In the genomic region with DNA sequence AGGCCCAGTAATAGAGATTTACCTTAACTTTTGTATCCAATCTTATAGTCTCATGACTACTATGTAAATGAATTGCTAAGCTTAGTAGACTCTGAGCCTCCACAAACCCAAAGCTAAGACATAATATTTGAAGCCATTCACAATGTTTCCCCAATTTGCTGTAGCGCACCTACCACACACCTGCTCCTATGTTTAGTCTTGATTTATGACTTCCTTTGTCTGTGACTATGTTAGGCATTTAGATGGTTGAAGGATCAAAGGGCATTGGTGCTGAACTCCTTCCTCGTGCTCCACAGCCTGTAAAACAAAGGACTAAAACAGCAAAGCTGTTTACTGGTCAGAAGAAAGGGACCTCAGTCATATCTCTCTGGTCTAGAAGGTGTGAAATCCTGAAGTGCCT, we compare ENCODE assay signal across 21 mouse cellular contexts.
"Had no signal": no experiment of that assay in that cellular context is flagged by ENCODE, and none has a peak within 500 bp of the region (broad histone marks: within the 10 kb centered on the region; RNA-seq: fewer than 3 reads in every experiment).

No protein-coding gene starts in this region.

- H3K36me3 ChIP-seq: limb, embryonic 12.5 days; limb, embryonic 15.5 days; midbrain, embryonic 12.5 days; midbrain, embryonic 15.5 days; neural tube, embryonic 12.5 days; neural tube, embryonic 15.5 days had no signal

- ATAC-seq: inflammation-experienced regulatory T-cells, adult 6 months; liver, postnatal 0 days; lung, postnatal 0 days; midbrain, embryonic 15.5 days had no signal

- H3K9me3 ChIP-seq: limb, embryonic 12.5 days; limb, embryonic 15.5 days; midbrain, embryonic 12.5 days; midbrain, embryonic 15.5 days; neural tube, embryonic 12.5 days; neural tube, embryonic 15.5 days had no signal

- H3K27me3 ChIP-seq: limb, embryonic 12.5 days; limb, embryonic 15.5 days; neural tube, embryonic 12.5 days; neural tube, embryonic 15.5 days had no signal

- H3K9ac ChIP-seq: limb, embryonic 12.5 days; limb, embryonic 15.5 days; liver, embryonic 14.5 days; liver, postnatal 0 days; lung, embryonic 14.5 days; midbrain, embryonic 12.5 days; midbrain, embryonic 15.5 days; neural tube, embryonic 12.5 days; neural tube, embryonic 15.5 days had no signal

- H3K27ac ChIP-seq: kidney, postnatal 0 days; limb, embryonic 12.5 days; limb, embryonic 15.5 days; liver, embryonic 14.5 days; macrophage; midbrain, embryonic 12.5 days; midbrain, embryonic 15.5 days; neural tube, embryonic 12.5 days; neural tube, embryonic 15.5 days had no signal

- H3K4me2 ChIP-seq: limb, embryonic 12.5 days; limb, embryonic 15.5 days; liver, embryonic 11.5 days; lung, embryonic 14.5 days; midbrain, embryonic 12.5 days; midbrain, embryonic 15.5 days; neural tube, embryonic 12.5 days; neural tube, embryonic 15.5 days had no signal

- DNase-seq: kidney, postnatal 25 days; layer of hippocampus, postnatal 36 days; left cerebral cortex, postnatal 4 days; liver, postnatal 0 days; lung, embryonic 14.5 days; right cerebral cortex, adult 18-20 months; right cerebral cortex, postnatal 25 days; thymus, adult 18-20 months; thymus, postnatal 25 days had no signal

- H3K4me3 ChIP-seq: limb, embryonic 12.5 days; limb, embryonic 15.5 days; midbrain, embryonic 12.5 days; midbrain, embryonic 15.5 days; neural tube, embryonic 12.5 days; neural tube, embryonic 15.5 days had no signal

- H3K4me1 ChIP-seq: limb, embryonic 15.5 days; neural tube, embryonic 12.5 days; neural tube, embryonic 15.5 days had no signal
